Mouse (Mus musculus): ENCODE data around the gene Ctns. TPM values are rescaled to one million over a fixed set of nuclear protein-coding genes. Genes with fewer than 3 reads are reported as not detected.
A peak's percentile ranks its signal among the peaks of the same experiment; 100 is the strongest.

Ctns gene
- polyA plus RNA-seq, 1 experiment from 2014 or later = 25.5 TPM

GRCm38 (mm10) chr11:73168576-73168975 lies 30.3 kb downstream of the Ctns start:
- H3K36me3 ChIP-seq = no peaks in the 10 kb centered on the region; the same call in 1 of the 2 replicates
- no peak overlapping the region for H3K4me3 ChIP-seq (replicated peaks)
- WGBS = 79% methylated on average over 6 of the region's 6 CpGs
- no peak overlapping the region for H3K9ac ChIP-seq
- no peak overlapping the region for H3K4me2 ChIP-seq (replicated peaks)
- no peak overlapping the region for H3K27ac ChIP-seq (replicated peaks)
- no peak for ATAC-seq (ENCODE audit: insufficient number of reproducible peaks, low FRiP score, low TSS enrichment, low read depth)
- no peaks in the 10 kb centered on the region for H3K9me3 ChIP-seq (replicated peaks)
- H3K4me1 ChIP-seq = peaks cover 9% of the 10 kb centered on the region; the same call in 1 of the 2 replicates
- no peaks in the 10 kb centered on the region for H3K27me3 ChIP-seq

GRCm38 (mm10) chr11:73168071-73168470 lies 30.8 kb downstream of the Ctns start:
- H3K9ac ChIP-seq = no peak overlapping the region

GRCm38 (mm10) chr11:73162284-73162683 lies 36.6 kb downstream of the Ctns start:
- Histone ChIP-seq H3K4me1 (peaks cover 12% of the 10 kb centered on the region), H3K9me3 (replicated peaks) (no peaks in the 10 kb centered on the region), H3K4me2 (replicated peaks) (no peak overlapping the region), H3K27me3 (peaks cover 32% of the 10 kb centered on the region), H3K9ac (no peak overlapping the region), H3K4me3 (replicated peaks) (no peak overlapping the region), H3K27ac (replicated peaks) (no peak overlapping the region), H3K36me3 (no peaks in the 10 kb centered on the region)
- WGBS = 88% methylated on average over 5 of the region's 5 CpGs
- ATAC-seq (ENCODE audit: insufficient number of reproducible peaks, low FRiP score, low TSS enrichment, low read depth) = no peak

More at GRCm38 (mm10) chr11:73168071-73168470, 30.8 kb downstream of the Ctns start:
- no peak overlapping the region for H3K27ac ChIP-seq (replicated peaks)
- no peak for ATAC-seq (ENCODE audit: insufficient number of reproducible peaks, low FRiP score, low TSS enrichment, low read depth)
- H3K27me3 ChIP-seq = no peaks in the 10 kb centered on the region
- no peaks in the 10 kb centered on the region for H3K36me3 ChIP-seq
- H3K4me3 ChIP-seq (replicated peaks) = no peak overlapping the region
- no peak overlapping the region for H3K4me2 ChIP-seq (replicated peaks)
- peaks cover 9% of the 10 kb centered on the region; the same call in 1 of the 2 replicates for H3K4me1 ChIP-seq
- WGBS = 85% methylated on average over 8 of the region's 8 CpGs
- H3K9me3 ChIP-seq (replicated peaks) = no peaks in the 10 kb centered on the region

GRCm38 (mm10) chr11:73161616-73162015 lies 37.2 kb downstream of the Ctns start:
- 89% methylated on average over 4 of the region's 4 CpGs for WGBS
- peaks cover 12% of the 10 kb centered on the region for H3K4me1 ChIP-seq
- no peak for ATAC-seq (ENCODE audit: insufficient number of reproducible peaks, low FRiP score, low TSS enrichment, low read depth)
- no peak overlapping the region for H3K4me2 ChIP-seq (replicated peaks)
- H3K4me3 ChIP-seq (replicated peaks) = no peak overlapping the region
- no peaks in the 10 kb centered on the region for H3K36me3 ChIP-seq
- no peak overlapping the region for H3K9ac ChIP-seq
- H3K9me3 ChIP-seq (replicated peaks) = no peaks in the 10 kb centered on the region
- H3K27me3 ChIP-seq = peaks cover 36% of the 10 kb centered on the region
- H3K27ac ChIP-seq (replicated peaks) = no peak overlapping the region

- no peaks in the 10 kb centered on the region for H3K9me3 ChIP-seq (replicated peaks)
- peak overlapping the region; percentile 43 for H3K4me3 ChIP-seq (replicated peaks)
- H3K4me2 ChIP-seq (replicated peaks) = peak overlapping the region; percentile 83
- peaks cover 37% of the 10 kb centered on the region for H3K27me3 ChIP-seq
- ATAC-seq (ENCODE audit: insufficient number of reproducible peaks, low FRiP score, low TSS enrichment, low read depth) = 0 out of 2 replicates have a peak, but pooled peaks have one; percentile 44
- H3K27ac ChIP-seq (replicated peaks) = no peak overlapping the region
- no peaks in the 10 kb centered on the region for H3K36me3 ChIP-seq
- peaks cover 12% of the 10 kb centered on the region for H3K4me1 ChIP-seq
- no peak overlapping the region for H3K9ac ChIP-seq
- WGBS = 26% methylated on average over 6 of the region's 6 CpGs
These were observed 38.0 kb downstream of the Ctns start for GRCm38 (mm10) chr11:73160811-73161200.

GRCm38 (mm10) chr11:73159957-73160810 lies 38.7 kb downstream of the Ctns start, which contains the start of gene P2rx5:
Gene P2rx5 (plus strand): TSS chr11:73160421.
- Histone ChIP-seq H3K9ac (peak within 1 kb of the TSS; percentile 33), H3K27ac (replicated peaks) (no peak within 1 kb of the TSS), H3K27me3 (peaks cover 37% of the 10 kb centered on the region), H3K36me3 (no peaks in the 10 kb centered on the region), H3K9me3 (replicated peaks) (no peaks in the 10 kb centered on the region), H3K4me2 (replicated peaks) (peak within 1 kb of the TSS; percentile 83), H3K4me1 (peaks cover 12% of the 10 kb centered on the region), H3K4me3 (replicated peaks) (peak within 1 kb of the TSS; percentile 43)
- peak; percentile 64; the same call in 1 of the 2 replicates for ATAC-seq (ENCODE audit: insufficient number of reproducible peaks, low FRiP score, low TSS enrichment, low read depth)
- 4% methylated on average over 49 of the region's 49 CpGs for whole genome bisulfite sequencing

GRCm38 (mm10) chr11:73155071-73155470 lies 43.8 kb downstream of the Ctns start:
- 50% methylated on average over 6 of the region's 6 CpGs for WGBS
- Histone ChIP-seq H3K4me1 (peaks cover 2% of the 10 kb centered on the region), H3K4me3 (replicated peaks) (no peak overlapping the region), H3K27ac (replicated peaks) (no peak overlapping the region), H3K9me3 (replicated peaks) (no peaks in the 10 kb centered on the region), H3K36me3 (no peaks in the 10 kb centered on the region), H3K9ac (no peak overlapping the region), H3K4me2 (replicated peaks) (no peak overlapping the region), H3K27me3 (peaks cover 22% of the 10 kb centered on the region)
- ATAC-seq (ENCODE audit: insufficient number of reproducible peaks, low FRiP score, low TSS enrichment, low read depth) = no peak

GRCm38 (mm10) chr11:73148209-73148608 lies 50.6 kb downstream of the Ctns start:
- H3K9me3 ChIP-seq (replicated peaks) = no peaks in the 10 kb centered on the region
- H3K27ac ChIP-seq (replicated peaks) = no peak overlapping the region
- H3K9ac ChIP-seq = no peak overlapping the region
- no peak for ATAC-seq (ENCODE audit: insufficient number of reproducible peaks, low FRiP score, low TSS enrichment, low read depth)
- H3K4me3 ChIP-seq (replicated peaks) = no peak overlapping the region
- H3K27me3 ChIP-seq = no peaks in the 10 kb centered on the region
- H3K36me3 ChIP-seq = no peaks in the 10 kb centered on the region
- 0 out of 2 replicates have a peak, but pooled peaks cover 3% of the 10 kb centered on the region for H3K4me1 ChIP-seq
- 75% methylated on average over 9 of the region's 9 CpGs for WGBS
- no peak overlapping the region for H3K4me2 ChIP-seq (replicated peaks)

- no peak overlapping the region for H3K4me2 ChIP-seq (replicated peaks)
- no peak overlapping the region for H3K27ac ChIP-seq (replicated peaks)
- H3K4me3 ChIP-seq (replicated peaks) = no peak overlapping the region
- no peak for ATAC-seq (ENCODE audit: insufficient number of reproducible peaks, low FRiP score, low TSS enrichment, low read depth)
- H3K4me1 ChIP-seq = 0 out of 2 replicates have a peak, but pooled peaks cover 3% of the 10 kb centered on the region
- no peaks in the 10 kb centered on the region for H3K27me3 ChIP-seq
- WGBS = 55% methylated on average over 7 of the region's 7 CpGs
- H3K9ac ChIP-seq = no peak overlapping the region
- no peaks in the 10 kb centered on the region for H3K9me3 ChIP-seq (replicated peaks)
- no peaks in the 10 kb centered on the region for H3K36me3 ChIP-seq
These were observed 51.9 kb downstream of the Ctns start for GRCm38 (mm10) chr11:73146975-73147365.

GRCm38 (mm10) chr11:73146026-73146974 lies 52.5 kb downstream of the Ctns start:
- Histone ChIP-seq H3K4me2 (replicated peaks) (no peak overlapping the region), H3K4me3 (replicated peaks) (no peak overlapping the region), H3K9ac (no peak overlapping the region), H3K9me3 (replicated peaks) (no peaks in the 10 kb centered on the region), H3K36me3 (no peaks in the 10 kb centered on the region), H3K4me1 (0 out of 2 replicates have a peak, but pooled peaks cover 3% of the 10 kb centered on the region), H3K27me3 (no peaks in the 10 kb centered on the region), H3K27ac (replicated peaks) (no peak overlapping the region)
- ATAC-seq (ENCODE audit: insufficient number of reproducible peaks, low FRiP score, low TSS enrichment, low read depth) = no peak
- 49% methylated on average over 11 of the region's 11 CpGs for WGBS

GRCm38 (mm10) chr11:73144261-73144681 lies 54.6 kb downstream of the Ctns start:
- ATAC-seq (ENCODE audit: insufficient number of reproducible peaks, low FRiP score, low TSS enrichment, low read depth) = no peak
- Histone ChIP-seq H3K4me1 (0 out of 2 replicates have a peak, but pooled peaks cover 3% of the 10 kb centered on the region), H3K9ac (no peak overlapping the region), H3K4me3 (replicated peaks) (no peak overlapping the region), H3K27ac (replicated peaks) (no peak overlapping the region), H3K36me3 (no peaks in the 10 kb centered on the region), H3K27me3 (no peaks in the 10 kb centered on the region), H3K4me2 (replicated peaks) (no peak overlapping the region), H3K9me3 (replicated peaks) (no peaks in the 10 kb centered on the region)
- WGBS = 71% methylated on average over 1 of the region's 1 CpGs
